Mouse (Mus musculus) kidney, adult 2 months (tissue): ENCODE data around the gene Pfdn5.

ENCODE experiments used
- CTCF ChIP-seq: fragments of 200-500 bp; conservative IDR thresholded peaks from 2 replicates; pipeline ENCODE4 v1.5.1; 2011; ENCODE audit warnings: low read depth, mild to moderate bottlenecking, control low read depth, low read length, moderate library complexity, mixed read lengths; ENCODE audit not compliant: insufficient read depth, insufficient read length
- POLR2A ChIP-seq: fragments of 200-500 bp; IDR thresholded peaks from one replicate; pipeline ENCODE4 v1.6.1; 2011; ENCODE audit warnings: low read depth, low read length, control low read depth

DNA sequence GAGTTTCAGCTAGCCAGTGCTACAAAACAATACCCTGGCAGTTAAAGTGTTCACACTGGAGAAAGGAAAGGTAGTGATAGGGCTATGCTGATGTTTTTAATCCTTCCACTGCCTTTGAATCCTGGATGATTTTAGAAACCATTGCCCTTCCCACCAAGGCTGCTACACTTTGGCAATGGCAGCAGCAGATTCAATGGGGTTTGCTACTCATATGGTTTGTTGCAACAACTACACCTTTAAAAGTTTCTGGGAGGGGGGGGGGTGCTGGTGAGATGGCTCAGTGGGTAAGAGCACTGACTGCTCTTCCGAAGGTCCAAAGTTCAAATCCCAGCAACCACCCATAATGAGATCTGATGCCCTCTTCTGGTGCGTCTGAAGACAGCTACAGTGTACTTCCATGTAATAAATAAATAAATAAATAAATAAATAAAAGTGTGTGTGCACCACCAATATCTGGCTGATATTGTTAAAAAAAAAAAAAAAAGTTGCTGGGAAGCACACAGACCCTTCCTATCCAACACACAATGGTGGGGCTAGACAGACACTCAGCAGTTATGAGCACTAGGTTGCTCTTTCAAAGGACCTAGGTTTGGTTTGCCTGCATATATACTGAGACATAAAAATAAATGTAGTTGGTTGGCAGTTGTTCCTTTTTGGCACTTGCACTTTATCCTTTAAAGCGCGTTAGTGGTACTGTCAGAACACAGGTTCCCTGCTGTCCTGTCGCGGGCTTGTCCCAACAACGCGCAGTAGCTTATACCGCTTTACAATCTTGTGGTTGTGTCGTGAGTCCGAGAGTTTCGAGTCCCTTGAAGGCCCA, 1.1 kb upstream of the Pfdn5 start:
- TF ChIP-seq POLR2A = no peak
- no peak for TF ChIP-seq CTCF
